Mouse (Mus musculus): ENCODE results near the gene Bach2.

Bach2 gene

DNA sequence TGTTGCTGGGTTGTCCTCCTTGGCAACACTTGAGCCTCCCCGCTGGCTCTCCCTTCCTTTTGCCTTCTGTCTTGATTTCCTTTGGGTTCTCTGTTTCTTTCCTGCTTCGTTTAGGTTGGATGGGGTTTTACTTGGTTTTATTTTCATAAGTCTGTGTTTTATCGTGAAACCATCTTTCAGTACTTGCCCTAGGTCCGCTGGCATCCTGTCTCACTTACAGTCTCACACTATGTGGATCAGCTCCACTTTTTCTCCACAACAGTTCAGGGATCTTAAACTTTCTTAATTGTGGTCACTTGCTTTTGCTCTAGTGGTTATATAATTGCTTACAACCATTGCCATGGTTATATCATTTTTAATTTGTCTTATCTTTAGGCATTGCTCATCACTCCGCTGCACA is 109.1 kb downstream of the Bach2 start:
- peaks cover 7% of the 10 kb centered on the region; the same call in 1 of the 2 replicates for H3K4me1 ChIP-seq (replicated peaks; ENCODE audit: low read depth, low read length)
- H3K9me3 ChIP-seq (ENCODE audit: low read length), result no peaks in the 10 kb centered on the region
- H3K36me3 ChIP-seq (ENCODE audit: insufficient read depth, low read length), result no peaks in the 10 kb centered on the region
- no peak overlapping the region for H3K4me3 ChIP-seq (replicated peaks; ENCODE audit: low read length)
- H3K27me3 ChIP-seq (ENCODE audit: insufficient read depth, low read length), result no peaks in the 10 kb centered on the region
- TF ChIP-seq CTCF (conservative IDR thresholded peaks at IDR 0.05; ENCODE audit: low read length) (no peak), POU5F1 (IDR thresholded peaks at IDR 0.05; ENCODE audit: borderline replicate concordance, low read length) (no peak), NANOG (IDR thresholded peaks at IDR 0.05; ENCODE audit: borderline replicate concordance, low read length) (no peak)

DNA sequence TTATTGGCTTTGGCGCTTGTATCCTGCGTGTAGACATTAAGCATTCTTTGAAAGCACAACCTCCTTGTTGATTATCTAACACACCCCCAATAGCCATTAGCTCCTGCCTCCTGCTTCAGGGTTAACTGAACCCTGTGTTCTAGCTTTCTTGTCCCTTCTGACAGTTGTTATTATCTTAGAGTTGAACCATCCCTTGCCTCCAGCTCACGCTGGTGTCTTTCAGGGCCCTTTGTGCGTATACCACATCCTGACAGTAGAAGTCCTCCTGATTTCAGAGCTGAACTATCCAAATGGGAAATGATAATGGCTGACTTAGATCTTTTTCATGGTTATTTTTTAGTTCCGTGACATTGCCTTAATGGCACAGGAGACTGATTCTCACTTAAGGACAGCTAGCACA is 110.8 kb downstream of the Bach2 start:
- H3K4me1 ChIP-seq (replicated peaks; ENCODE audit: low read depth, low read length), result peaks cover 7% of the 10 kb centered on the region; the same call in 1 of the 2 replicates
- H3K27me3 ChIP-seq (ENCODE audit: insufficient read depth, low read length), result no peaks in the 10 kb centered on the region
- no peaks in the 10 kb centered on the region for H3K9me3 ChIP-seq (ENCODE audit: low read length)
- no peak overlapping the region for H3K4me3 ChIP-seq (replicated peaks; ENCODE audit: low read length)
- H3K36me3 ChIP-seq (ENCODE audit: insufficient read depth, low read length), result no peaks in the 10 kb centered on the region
- TF ChIP-seq NANOG (IDR thresholded peaks at IDR 0.05; ENCODE audit: borderline replicate concordance, low read length) (no peak), CTCF (conservative IDR thresholded peaks at IDR 0.05; ENCODE audit: low read length) (no peak), POU5F1 (IDR thresholded peaks at IDR 0.05; ENCODE audit: borderline replicate concordance, low read length) (no peak)

DNA sequence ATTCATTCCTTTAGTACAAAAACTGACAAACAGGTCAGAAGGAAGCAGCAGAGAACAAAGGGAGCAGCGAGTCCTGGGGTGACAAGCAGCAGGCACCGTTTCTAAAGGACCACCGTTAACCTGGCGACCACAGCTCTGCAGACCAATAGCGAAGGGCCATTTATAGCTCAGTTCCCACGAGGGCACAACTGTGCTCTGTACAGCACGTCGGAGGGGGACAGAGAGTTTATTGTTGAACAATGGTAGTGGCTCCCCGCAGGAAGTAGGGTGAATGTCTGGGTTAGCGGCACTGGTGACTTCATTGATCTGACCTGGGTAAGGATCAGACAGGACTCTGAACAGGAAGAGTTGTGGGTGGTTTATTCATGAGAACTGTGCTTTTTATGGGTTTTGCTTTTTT is 112.6 kb downstream of the Bach2 start:
- Histone ChIP-seq H3K4me3 (replicated peaks; ENCODE audit: low read length) (no peak overlapping the region), H3K9me3 (ENCODE audit: low read length) (no peaks in the 10 kb centered on the region), H3K27me3 (ENCODE audit: insufficient read depth, low read length) (no peaks in the 10 kb centered on the region), H3K36me3 (ENCODE audit: insufficient read depth, low read length) (no peaks in the 10 kb centered on the region), H3K4me1 (replicated peaks; ENCODE audit: low read depth, low read length) (peaks cover 7% of the 10 kb centered on the region; the same call in 1 of the 2 replicates)
- no peak for TF ChIP-seq NANOG (IDR thresholded peaks at IDR 0.05; ENCODE audit: borderline replicate concordance, low read length)
- TF ChIP-seq CTCF (conservative IDR thresholded peaks at IDR 0.05; ENCODE audit: low read length), result no peak
- no peak for TF ChIP-seq POU5F1 (IDR thresholded peaks at IDR 0.05; ENCODE audit: borderline replicate concordance, low read length)

DNA sequence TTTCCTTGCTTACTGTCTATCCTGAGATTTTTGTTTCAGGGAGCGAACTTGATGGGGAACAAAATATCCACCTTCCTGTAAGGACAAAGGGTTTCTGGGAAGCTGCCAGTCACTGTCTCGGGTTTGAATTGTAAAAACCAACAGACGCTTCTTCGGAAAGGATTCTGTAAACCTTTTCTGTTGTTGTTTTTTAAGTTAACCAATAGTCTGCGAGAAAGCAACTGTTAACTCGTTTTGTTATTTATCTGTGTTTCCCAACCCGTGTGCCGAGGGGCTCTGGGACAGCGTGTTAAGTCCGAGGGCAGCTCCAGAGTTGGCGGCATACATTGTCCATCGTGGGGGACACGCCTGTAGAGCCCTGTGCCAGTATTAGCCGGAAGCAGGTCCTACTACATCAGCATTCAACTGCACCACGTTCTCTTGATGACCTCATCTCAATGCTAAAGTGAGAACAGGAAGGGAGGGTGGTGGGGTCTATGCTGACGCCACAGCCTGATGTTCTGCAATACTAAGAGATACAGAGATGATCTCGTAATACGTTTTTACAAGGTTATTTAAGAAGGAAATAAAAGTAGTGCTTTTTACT is 113.2 kb downstream of the Bach2 start:
- Histone ChIP-seq H3K4me3 (replicated peaks; ENCODE audit: low read length) (no peak overlapping the region), H3K36me3 (ENCODE audit: insufficient read depth, low read length) (no peaks in the 10 kb centered on the region), H3K27me3 (ENCODE audit: insufficient read depth, low read length) (no peaks in the 10 kb centered on the region), H3K4me1 (replicated peaks; ENCODE audit: low read depth, low read length) (peaks cover 7% of the 10 kb centered on the region; the same call in 1 of the 2 replicates), H3K9me3 (ENCODE audit: low read length) (no peaks in the 10 kb centered on the region)
- TF ChIP-seq NANOG (IDR thresholded peaks at IDR 0.05; ENCODE audit: borderline replicate concordance, low read length), result no peak
- TF ChIP-seq POU5F1 (IDR thresholded peaks at IDR 0.05; ENCODE audit: borderline replicate concordance, low read length), result no peak
- TF ChIP-seq CTCF (conservative IDR thresholded peaks at IDR 0.05; ENCODE audit: low read length), result no peak

DNA sequence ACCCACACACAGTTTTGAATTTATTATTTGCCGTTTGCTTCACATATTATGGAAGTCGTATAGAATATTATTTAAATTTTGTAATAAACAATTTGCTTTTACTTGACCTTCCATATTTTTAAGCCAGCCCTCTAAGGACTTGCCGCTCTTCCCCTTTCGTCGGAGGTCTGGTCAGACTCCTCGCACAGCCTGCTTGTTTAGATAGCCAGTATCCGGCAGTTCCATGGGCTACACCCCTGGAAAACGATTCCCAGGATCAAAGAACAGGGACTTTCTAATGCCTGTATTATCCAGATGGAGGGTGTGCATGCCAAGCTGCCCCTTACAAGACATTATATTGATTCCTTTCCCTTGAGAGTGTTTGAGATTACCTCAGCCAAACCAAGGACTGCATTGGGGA is 113.8 kb downstream of the Bach2 start:
- Histone ChIP-seq H3K36me3 (ENCODE audit: insufficient read depth, low read length) (no peaks in the 10 kb centered on the region), H3K9me3 (ENCODE audit: low read length) (no peaks in the 10 kb centered on the region), H3K4me3 (replicated peaks; ENCODE audit: low read length) (no peak overlapping the region), H3K27me3 (ENCODE audit: insufficient read depth, low read length) (no peaks in the 10 kb centered on the region), H3K4me1 (replicated peaks; ENCODE audit: low read depth, low read length) (peaks cover 7% of the 10 kb centered on the region; the same call in 1 of the 2 replicates)
- TF ChIP-seq POU5F1 (IDR thresholded peaks at IDR 0.05; ENCODE audit: borderline replicate concordance, low read length) (no peak), CTCF (conservative IDR thresholded peaks at IDR 0.05; ENCODE audit: low read length) (no peak), NANOG (IDR thresholded peaks at IDR 0.05; ENCODE audit: borderline replicate concordance, low read length) (no peak)

DNA sequence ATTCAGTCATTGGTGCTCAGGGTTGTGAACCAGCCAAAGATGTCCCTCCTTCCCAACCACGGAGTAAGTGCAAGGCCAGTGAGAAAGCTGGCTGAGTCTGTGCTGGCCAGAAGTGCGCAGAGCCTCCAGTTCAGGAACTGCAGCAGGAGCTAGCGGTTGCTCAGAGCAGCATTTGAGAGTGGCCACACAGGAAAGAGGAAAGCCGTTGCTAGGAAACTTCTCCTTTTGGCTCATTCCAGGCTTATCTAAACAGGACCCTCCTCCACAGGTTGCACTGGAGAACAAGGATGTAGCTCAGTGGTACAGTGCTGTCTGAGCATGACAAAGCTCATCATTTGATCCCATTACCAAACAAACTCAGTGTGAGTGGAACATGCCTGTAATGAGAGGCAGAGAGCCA is 114.2 kb downstream of the Bach2 start:
- no peaks in the 10 kb centered on the region for H3K27me3 ChIP-seq (ENCODE audit: insufficient read depth, low read length)

DNA sequence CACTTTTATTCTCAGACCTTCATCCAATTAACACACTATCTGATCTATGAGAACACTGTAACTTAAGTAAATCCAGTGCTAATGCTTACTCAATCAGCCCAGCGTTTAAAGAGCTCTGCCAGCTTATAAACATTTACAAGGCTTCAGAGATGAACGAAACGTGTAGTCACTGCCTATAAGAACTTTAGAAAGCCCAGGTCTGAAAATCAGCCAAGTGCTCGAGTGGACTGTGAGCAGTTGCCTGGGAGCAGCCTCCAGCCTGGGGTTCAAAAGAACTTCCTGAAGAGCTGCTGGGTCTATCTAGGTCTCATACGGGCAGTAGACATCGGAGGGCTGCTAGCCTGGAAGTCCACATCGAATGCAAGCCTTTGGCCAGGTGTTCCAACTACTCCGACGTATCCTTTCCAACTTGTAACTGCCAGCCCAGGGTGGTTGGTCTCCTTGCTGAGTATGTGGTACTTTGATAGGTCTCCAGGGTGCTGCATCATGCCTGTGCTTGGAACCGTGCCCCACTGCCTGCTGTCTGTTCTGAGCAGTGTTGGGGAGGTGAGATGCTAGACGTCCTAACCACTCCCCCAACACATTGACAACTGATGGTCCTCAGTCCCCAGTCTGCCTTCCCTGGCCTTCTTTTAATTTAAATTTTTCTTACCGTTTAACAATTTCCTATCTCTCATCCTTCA is 117.5 kb downstream of the Bach2 start:
- TF ChIP-seq POU5F1 (IDR thresholded peaks at IDR 0.05; ENCODE audit: borderline replicate concordance, low read length) (no peak), NANOG (IDR thresholded peaks at IDR 0.05; ENCODE audit: borderline replicate concordance, low read length) (no peak), CTCF (conservative IDR thresholded peaks at IDR 0.05; ENCODE audit: low read length) (no peak)
- Histone ChIP-seq H3K36me3 (ENCODE audit: insufficient read depth, low read length) (no peaks in the 10 kb centered on the region), H3K27me3 (ENCODE audit: insufficient read depth, low read length) (no peaks in the 10 kb centered on the region), H3K4me3 (replicated peaks; ENCODE audit: low read length) (no peak overlapping the region), H3K4me1 (replicated peaks; ENCODE audit: low read depth, low read length) (peaks cover 6% of the 10 kb centered on the region; the same call in 1 of the 2 replicates), H3K9me3 (ENCODE audit: low read length) (no peaks in the 10 kb centered on the region)

More for the DNA sequence above, 114.2 kb downstream of the Bach2 start:
- Histone ChIP-seq H3K4me1 (replicated peaks; ENCODE audit: low read depth, low read length) (peaks cover 7% of the 10 kb centered on the region; the same call in 1 of the 2 replicates), H3K36me3 (ENCODE audit: insufficient read depth, low read length) (no peaks in the 10 kb centered on the region), H3K4me3 (replicated peaks; ENCODE audit: low read length) (no peak overlapping the region), H3K9me3 (ENCODE audit: low read length) (no peaks in the 10 kb centered on the region)
- TF ChIP-seq CTCF (conservative IDR thresholded peaks at IDR 0.05; ENCODE audit: low read length), result no peak
- TF ChIP-seq NANOG (IDR thresholded peaks at IDR 0.05; ENCODE audit: borderline replicate concordance, low read length), result no peak
- no peak for TF ChIP-seq POU5F1 (IDR thresholded peaks at IDR 0.05; ENCODE audit: borderline replicate concordance, low read length)

DNA sequence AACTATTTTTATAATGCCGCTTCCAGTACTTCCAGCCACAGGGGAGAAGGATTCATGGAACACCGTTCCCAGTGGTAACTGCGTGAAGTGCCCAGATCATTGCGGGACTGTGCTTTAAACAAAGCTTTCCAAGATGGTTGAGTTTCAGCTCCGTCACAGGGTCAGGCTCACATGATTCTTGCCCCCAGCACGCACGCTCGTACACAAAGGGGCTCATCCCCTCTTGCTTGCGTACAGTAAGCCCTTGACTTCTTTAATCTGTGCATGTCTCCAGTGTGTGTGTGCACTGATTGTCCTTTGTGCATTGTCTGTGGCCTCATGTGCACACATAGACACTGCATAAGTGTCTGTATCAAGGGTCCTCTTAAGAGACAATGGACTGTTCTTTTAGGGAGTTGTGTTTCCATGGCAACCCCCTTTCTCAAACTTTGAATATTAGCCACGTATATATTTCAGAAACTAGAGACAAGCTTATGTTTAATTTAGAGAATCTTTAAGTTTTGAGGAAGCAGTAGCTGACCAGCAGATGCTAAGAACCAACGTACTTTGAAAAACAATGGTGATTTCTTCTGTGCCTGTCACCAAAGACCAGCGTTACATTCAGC is 119.5 kb downstream of the Bach2 start:
- no peak overlapping the region for H3K4me3 ChIP-seq (replicated peaks; ENCODE audit: low read length)
- 0 out of 2 replicates have a peak, but pooled peaks cover under 1% of the 10 kb centered on the region for H3K27me3 ChIP-seq (ENCODE audit: insufficient read depth, low read length)
- H3K9me3 ChIP-seq (ENCODE audit: low read length), result no peaks in the 10 kb centered on the region
- H3K36me3 ChIP-seq (ENCODE audit: insufficient read depth, low read length), result no peaks in the 10 kb centered on the region
- H3K4me1 ChIP-seq (replicated peaks; ENCODE audit: low read depth, low read length), result no peaks in the 10 kb centered on the region
- TF ChIP-seq NANOG (IDR thresholded peaks at IDR 0.05; ENCODE audit: borderline replicate concordance, low read length) (no peak), POU5F1 (IDR thresholded peaks at IDR 0.05; ENCODE audit: borderline replicate concordance, low read length) (no peak), CTCF (conservative IDR thresholded peaks at IDR 0.05; ENCODE audit: low read length) (no peak)

Data from E14TG2a.4 (cell line).